In genomic region chr3:104017931-104018330, GRCm38 (mm10) we compare ENCODE assay signal across 12 mouse cellular contexts.
"Had no signal": no experiment of that assay in that cellular context is flagged by ENCODE, and none has a peak within 500 bp of the region (broad histone marks: within the 10 kb centered on the region; RNA-seq: fewer than 3 reads in every experiment).

No protein-coding gene starts in this region.

- DNase-seq: gastrocnemius, postnatal 14 days; gastrocnemius, postnatal 36 days; heart, adult 11 months; heart, adult 2 months; heart, postnatal 14 days; heart, postnatal 36 days; kidney, adult 11 months; kidney, adult 2 months; kidney, adult 9 months; kidney, postnatal 14 days; kidney, postnatal 36 days; liver had no signal
